Mouse (Mus musculus): Measurements from ENCODE around the gene Ghrh. TPM values are rescaled to one million over a fixed set of nuclear protein-coding genes. Genes with fewer than 3 reads are reported as not detected.

Gene Ghrh
- total RNA-seq, 2 experiments from 2014 or later: not detected

DNA sequence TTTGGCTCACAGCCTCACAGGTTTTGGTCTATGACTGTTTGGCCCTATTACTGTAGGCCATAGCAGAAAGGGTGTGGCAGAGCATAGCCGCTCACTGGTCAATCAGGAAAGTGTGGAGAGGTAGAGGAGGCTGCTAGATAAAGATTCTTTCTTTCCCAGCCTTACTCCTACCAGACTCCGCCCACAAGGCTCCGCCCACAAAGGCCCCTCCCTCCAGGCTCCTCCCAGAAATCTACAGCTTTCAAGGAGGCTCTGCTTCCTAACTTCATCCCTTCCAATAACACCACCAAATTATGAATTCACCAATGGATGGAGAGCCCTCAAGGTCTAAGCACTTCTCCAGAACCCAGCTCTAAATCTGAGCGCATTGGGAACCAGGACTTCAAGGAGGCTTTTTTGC is 5.9 kb upstream of the Ghrh start:
- ATAC-seq (replicated peaks; ENCODE audit: poor library complexity, severe bottlenecking): no peak

DNA sequence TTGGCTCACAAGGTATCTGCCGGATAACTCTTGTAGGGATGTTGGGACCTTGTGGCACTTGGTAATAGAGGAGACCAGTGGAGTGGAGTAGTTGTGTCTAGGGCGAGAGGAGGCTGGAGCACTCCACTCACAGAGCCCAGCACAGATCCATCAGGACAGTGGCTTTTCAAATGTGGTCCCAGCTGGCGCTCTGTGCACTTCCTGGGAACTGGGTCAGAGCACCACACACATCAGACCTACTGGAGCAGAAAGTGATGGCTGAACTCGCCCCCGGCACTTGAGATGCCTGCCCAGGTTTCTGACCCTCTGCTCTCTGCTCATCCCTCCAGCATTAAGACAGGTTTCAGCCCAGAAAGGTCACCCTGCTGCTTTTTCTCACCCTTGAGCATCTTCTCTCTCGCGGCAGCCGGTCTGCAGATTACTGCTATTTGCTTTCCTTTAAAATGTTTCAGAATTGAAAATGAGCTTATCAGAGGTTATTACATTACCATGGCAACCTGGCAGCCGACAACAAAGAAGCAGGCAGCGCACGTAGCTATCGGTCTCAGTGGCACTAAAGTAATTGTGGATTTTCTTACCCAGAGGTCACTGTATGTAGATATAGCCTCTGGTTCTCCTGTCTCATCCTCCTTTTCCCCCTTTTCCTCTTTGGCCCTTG is 1.9 kb upstream of the Ghrh start:
- no peak for ATAC-seq (replicated peaks; ENCODE audit: poor library complexity, severe bottlenecking)

DNA sequence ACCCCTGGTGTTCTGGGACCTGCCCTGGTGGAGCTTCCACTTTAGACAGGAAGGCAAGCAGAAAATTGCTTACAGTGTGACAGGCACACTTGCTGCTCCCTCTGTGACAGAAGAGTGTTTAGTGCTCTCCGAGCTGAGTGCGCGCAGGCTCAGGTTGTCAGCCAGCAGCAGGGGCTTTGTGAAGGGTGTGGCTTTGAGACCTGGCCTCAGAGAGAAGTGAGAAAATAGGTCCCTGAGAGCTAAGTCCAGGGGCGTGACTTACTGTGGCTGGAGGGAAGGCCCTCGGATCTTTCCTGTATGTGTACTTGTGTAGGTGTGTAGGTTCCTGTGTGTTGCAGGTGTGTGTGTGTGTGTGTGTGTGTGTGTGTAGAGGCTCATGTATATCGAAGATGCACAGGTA is 4.0 kb downstream of the Ghrh start:
- no peak for ATAC-seq (replicated peaks; ENCODE audit: poor library complexity, severe bottlenecking)

DNA sequence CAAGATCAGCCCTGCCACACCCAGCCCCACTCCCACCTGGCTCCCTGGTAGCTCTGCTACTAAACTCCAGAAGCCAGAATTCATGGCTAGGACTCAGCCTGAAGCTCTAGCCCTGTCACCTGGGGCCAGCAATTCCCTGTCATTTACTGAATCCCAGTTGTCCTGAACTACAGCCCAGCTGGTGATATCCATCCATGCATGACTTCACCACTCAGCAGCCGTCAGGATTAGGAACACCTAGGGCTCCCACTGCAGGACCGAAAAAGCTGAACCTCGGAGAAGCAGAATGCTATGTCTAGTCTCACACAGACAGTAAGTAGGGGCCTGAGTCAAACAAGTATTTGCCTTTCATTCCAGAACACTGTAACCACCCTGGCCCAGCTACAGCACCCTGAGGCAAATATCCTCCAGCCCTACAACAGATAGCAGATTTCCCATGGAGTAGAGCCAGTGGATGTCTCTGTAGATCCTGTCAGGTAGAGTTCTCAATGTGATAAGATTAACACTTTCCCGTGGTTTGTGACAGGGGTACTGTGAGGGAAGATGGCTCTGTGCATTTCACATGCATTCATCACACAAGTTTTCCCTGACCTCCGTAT is 4.9 kb downstream of the Ghrh start:
- no peak for ATAC-seq (replicated peaks; ENCODE audit: poor library complexity, severe bottlenecking)

DNA sequence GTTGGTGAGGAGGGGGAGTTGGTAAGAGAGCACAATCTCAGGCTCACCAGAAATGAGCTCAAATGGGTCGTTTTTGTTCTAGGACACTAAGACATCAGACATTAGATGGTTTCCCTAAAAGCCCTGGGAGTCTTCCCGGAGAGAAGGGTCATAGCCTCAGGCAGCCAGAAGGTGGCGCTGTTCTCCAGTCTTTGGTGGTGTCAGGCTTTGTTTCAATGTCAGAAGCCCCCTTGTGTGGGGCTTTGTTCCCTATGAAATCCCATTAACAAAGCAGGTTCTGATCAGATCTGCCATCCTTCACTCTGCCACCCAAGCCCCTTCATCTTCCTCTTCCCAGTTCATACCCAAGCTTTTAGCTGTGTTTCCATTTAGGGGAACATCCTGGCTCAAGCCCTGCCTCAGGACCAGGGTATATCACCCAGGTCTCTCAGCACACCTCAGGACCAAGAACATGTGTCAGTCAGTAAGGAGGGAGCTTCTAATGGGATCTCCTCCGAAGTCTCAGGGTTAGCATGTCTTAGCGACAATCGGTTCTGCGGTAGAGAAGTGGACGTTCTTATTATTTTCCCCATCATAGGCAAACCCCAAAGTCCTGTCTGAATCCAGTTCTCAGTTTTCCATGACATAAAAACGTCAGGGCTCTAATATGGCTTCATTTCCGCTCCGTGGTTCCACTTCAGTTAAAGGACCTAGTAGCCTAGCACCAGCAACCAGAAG is 5.6 kb downstream of the Ghrh start:
- ATAC-seq (replicated peaks; ENCODE audit: poor library complexity, severe bottlenecking): peak; percentile 57; the same call in 1 of the 2 replicates

DNA sequence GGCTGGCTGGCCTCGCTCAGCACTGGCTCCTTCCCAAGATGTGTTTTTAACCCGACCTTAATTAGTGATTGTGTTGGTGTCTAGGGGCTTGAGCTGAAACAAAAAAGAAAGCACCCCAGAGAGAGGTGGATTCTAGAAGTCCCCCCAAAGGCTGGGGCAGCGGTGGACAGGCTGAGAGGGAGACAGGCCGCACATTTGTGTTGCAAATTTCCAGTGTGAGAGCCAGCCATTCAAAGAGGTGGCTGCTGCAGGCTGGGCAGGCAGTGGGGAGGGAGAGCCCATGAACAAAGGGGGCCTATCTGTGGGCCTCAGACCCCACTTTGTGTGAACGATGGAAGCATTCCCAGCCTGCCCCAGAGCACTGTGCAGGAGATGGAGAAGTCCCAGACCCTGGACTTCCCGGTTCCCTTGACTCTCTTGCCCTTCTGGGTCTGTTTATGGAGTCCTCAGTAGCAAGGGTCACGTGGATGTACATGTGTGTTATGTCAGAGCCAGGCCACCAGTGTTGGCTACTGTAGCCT is 7.0 kb downstream of the Ghrh start:
- ATAC-seq (replicated peaks; ENCODE audit: poor library complexity, severe bottlenecking): no peak

DNA sequence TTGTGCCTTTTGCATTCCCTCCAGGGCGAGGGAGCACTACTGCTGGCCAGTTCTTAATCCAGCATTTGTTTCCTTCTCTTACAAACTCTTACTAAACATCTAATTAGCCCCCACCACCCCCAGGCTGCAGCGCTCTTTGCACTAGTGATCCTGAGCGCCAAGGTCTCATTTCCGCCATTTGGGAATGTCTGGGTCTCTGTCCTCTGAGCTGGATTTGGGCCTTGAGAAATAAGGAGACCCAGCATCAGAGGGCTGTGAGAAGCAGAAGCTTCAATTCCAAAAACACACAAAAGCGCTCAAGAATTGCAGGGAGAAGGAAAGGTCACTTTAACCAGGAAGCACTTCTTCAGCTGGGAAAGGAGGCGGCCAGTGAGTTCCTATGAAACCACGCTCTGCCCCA is 7.8 kb downstream of the Ghrh start:
- ATAC-seq (replicated peaks; ENCODE audit: poor library complexity, severe bottlenecking): no peak

DNA sequence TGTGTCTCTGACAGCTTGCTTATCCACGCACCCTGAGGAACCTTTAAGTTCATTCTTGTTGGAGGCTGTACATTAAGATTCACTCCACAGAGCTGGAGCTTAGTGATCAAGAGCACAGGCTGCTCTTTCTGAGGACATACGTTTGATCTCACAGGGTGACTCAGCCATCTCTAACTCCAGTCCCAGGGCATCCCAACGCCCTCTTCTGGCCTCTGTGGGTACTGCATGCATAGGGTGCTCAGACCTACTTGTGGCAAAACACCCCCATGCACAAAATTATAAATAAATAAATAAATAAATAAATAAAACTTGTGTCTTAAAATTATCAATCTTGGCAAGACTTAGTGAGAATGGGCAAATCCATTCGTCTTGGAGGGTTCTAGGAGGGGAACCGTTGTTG is 8.6 kb downstream of the Ghrh start:
- peak; percentile 78 for ATAC-seq (replicated peaks; ENCODE audit: poor library complexity, severe bottlenecking)

DNA sequence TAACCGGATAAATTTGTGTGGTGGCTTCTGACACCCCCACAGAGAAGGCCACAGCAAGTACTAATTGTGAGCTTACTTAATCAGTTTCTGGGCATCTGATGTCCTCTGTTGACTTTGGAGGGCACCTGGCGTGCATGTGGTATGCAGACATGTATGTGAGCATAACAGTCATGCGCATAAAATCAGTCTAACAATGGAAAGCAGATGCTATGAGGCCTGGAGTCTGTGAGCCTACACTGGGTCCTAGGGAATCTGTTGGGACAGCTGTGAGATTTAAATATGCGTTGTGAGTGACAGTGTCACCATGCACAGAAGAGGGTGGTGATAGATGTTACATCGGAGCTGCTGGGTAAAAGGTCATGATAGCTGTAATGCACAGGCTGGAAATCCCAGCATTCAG is 15.2 kb downstream of the Ghrh start:
- ATAC-seq (replicated peaks; ENCODE audit: poor library complexity, severe bottlenecking): no peak

DNA sequence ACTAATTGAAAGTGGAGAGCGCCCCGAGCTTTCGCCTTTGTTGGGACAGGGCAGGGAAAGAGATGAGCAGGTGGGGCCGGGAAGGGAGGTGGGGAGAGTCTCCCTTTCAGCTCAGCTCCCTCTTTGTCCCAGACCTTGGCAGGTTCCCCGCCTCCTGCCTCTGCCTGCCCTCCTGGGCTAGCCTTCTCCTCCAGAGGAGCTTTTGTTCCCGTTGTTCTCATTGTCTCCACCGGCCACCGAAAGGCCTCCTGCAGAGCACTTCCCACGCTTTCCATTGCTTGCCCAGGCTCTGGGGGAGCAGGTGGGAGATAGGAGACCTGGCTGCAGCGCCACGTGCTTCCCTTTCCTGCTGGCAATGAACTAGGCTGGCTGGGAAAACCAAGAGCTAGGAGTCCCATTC is 18.7 kb downstream of the Ghrh start:
- ATAC-seq (replicated peaks; ENCODE audit: poor library complexity, severe bottlenecking): no peak

DNA sequence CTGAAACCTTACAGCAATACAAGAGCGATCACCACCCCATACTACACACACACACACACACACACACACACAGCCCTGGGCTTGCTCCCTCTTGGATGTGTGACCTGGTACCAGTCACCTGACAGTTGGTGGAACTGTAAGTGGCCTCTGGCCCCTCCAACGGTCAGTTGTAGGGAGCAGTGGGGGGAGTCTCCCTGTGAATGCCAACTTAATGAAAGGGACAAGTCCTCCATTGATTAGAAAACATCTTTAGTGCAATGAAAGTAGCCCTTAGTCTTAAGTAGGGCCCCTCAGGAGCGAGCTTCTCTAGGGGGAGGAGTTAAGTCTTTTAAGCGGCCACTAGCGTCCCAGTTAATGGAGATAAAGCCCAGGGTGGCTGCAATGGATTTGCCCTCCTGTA is 19.2 kb downstream of the Ghrh start:
- no peak for ATAC-seq (replicated peaks; ENCODE audit: poor library complexity, severe bottlenecking)

DNA sequence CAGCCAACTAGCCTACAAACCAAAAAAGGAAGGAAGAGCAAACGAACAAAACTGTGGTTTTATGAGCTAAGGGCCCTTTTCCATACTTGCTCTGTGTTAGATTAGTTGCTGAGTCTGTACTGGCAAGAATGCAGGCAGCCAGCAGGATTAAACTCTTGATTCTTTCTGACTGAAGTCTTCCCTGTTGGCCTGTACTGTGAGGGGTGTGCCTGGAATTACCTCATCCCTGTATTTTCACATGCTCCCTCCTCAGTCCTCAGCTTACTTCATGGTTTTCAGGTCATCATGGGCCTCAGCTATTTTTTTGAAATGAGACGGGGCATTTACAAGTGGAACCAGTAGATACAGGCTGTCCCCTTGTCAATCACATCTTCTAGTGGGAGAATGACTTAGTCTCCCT is 22.1 kb downstream of the Ghrh start:
- ATAC-seq (replicated peaks; ENCODE audit: poor library complexity, severe bottlenecking): no peak

DNA sequence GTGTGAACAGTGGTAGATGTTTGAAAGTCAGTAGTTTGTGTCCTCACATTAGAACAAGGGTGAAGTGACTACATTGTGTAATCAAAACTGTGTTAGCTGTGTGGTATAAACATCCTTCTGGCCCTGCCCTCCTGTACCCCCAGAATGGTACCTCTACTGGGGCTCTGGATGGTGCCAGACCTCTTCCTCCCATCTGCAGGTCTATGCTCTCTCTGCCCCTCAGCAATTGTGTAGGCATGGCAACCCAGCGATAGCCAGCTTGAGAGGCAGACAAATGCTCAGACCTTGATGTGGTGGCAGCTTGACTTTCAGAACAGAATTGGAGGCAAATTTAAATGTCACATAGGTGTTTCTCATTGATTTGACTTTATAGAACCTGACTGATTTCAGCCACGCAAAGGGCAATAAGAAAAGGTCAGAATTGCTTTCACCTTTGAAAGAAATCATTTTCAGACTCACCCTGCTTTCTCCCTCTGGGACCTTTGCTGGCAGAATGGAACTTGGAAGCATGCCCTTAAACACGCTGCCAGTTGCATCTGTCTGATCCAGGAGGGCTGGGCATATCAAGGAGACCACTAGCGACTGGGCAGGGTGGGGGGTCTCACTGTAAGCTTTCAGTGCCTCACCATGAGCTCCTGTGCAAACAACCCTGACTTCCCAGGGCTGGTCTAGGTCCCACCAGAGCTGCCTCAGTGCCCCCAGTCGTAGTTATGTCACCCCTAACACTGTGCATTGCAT is 25.1 kb downstream of the Ghrh start:
- no peak for ATAC-seq (replicated peaks; ENCODE audit: poor library complexity, severe bottlenecking)

DNA sequence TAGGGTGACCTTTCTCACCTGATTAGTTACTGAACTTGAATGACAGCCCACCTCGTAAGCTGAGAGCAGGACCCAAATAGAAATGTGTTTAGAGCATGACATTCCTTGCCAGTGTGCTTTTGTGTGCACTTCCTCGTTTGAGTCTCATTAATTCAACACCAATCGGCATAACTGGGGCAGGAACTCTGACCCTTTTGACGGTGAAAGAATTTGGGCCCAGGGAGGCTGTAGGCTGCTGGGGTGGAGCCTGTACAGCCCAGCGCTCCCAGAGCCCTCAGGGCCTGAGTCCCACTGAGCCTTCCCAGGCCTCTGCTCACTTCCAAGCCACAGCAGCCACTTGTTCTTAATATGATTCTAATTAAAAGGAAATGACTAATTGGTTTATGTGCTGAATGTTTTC is 26.4 kb downstream of the Ghrh start:
- ATAC-seq (replicated peaks; ENCODE audit: poor library complexity, severe bottlenecking): no peak

DNA sequence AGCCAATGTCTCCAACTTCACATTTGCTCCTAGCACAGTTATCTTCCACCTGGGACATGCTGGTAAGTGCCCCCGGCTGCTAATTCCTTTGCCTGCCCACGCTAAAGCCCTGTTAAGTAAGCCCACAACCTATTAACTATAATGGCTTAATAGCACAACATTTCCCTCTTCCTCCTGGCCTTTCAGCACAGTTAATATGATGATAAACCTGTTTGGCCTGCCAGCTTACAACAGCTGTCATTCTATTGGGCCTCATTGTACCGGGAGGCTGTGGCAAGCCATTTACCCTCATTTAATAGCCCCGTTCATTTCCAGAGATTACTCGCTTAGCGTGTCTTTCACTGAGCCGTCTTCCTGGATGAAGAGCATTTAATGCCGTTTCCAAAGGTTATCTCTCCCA is 27.2 kb downstream of the Ghrh start:
- ATAC-seq (replicated peaks; ENCODE audit: poor library complexity, severe bottlenecking): no peak

DNA sequence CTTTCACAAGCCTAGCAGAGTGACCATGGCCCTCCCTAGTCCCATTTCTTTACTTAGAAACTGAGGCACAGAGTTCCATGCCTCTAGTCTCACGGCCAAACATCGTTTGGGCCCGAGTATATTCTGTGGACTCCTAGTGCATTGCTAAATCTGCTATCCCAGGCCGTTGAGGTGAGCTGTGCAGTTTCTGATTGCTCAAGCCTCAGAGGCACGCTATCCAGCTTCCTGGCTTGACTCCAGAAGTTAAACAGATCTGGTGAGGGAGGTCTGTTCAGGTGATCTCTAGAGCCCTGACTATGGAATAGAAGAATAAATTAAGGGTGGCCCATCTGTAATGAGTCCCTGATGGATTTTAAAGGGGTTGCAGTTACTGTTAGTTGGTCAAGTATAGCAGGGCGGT is 30.1 kb downstream of the Ghrh start:
- ATAC-seq (replicated peaks; ENCODE audit: poor library complexity, severe bottlenecking): no peak

DNA sequence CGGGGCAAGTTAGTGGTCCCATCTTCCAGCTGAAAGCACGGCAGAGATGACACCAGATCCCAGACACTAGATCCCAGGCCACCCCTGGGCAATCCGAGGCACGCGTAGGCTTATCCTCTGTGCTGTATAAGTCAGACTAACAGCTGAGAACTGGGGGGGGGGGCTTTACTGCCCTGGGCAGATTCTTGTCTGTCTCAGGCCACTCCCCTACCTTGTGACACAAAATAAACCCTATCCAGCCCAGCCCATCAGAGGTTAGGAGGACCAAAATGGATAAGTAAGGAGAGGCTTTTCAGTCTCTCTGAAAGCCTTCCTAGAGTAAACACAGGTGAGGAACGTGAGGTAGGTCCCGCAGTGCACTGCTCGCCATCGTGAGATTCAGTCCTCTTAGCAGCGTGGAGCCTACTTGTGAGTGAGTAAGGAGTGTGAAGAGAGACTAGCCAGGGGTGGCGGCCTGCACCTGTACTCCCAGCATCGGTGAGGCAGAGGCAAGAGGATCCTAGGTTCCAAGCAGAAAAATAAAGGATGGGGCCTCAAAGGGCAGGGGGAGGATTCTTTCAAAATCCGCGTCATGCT is 30.9 kb downstream of the Ghrh start:
- no peak for ATAC-seq (replicated peaks; ENCODE audit: poor library complexity, severe bottlenecking)

DNA sequence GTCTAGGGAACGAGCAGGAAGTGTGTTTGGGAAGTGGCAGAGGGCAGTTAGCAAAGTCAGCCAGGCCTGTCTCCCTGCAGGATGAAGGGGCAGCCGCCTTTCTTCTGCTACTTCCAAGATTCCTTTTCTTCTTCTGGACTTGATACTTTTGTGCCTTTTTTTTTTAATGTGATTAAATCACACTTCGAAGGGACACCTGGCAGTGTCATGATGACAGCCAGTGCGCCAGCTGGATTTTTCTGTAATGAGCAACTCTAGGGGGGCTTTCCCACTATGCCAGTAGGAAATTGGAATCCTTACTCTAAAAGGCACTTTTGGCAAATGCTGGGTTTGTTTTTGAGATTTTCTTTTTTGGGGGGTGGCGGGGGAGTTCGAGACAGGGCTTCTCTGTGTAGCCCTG is 31.8 kb downstream of the Ghrh start:
- ATAC-seq (replicated peaks; ENCODE audit: poor library complexity, severe bottlenecking): no peak

DNA sequence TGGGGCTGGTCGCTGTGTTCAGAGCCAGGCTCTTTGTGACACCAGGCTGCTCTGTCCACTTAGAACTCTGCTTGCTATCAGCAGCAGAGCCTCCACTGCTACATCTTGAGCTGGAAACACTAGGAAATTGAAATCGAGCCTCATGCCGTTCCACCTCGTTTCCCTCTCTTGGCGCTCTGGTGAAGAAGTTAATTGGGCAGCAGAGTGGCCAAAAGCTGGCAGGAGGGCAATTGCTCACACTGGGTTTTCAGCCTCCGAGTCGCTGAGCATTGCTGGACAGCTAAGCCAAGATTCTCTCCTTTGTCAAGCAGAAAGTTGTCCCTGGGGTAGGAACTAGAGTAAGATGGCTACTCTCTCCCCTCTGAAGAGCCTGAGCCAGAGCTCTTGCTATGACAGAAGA is 33.0 kb downstream of the Ghrh start:
- no peak for ATAC-seq (replicated peaks; ENCODE audit: poor library complexity, severe bottlenecking)

DNA sequence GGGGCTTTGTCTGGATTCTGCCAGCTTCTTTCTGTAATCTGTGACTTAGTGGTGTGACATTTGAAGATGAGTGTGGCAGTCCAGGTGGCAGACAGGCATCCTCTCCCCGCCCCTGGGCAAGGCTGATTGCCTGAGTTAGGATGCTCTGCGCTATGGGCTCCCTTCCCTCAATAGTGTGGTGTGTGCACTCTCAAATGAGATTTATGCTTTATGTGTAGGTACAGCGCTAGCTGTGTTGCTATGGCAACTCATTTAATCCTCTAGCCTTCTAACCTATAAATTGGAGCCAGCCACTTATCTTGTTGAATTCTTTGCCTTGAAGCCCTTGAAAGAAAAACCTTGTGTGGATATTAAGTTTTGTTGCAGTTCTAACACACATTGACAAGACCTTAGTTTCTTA is 33.6 kb downstream of the Ghrh start:
- ATAC-seq (replicated peaks; ENCODE audit: poor library complexity, severe bottlenecking): no peak

All from granulocyte monocyte progenitor cell, adult 5-6 weeks (primary cell).